Mouse (Mus musculus) midbrain, embryonic 10.5 days (tissue): ENCODE measurements around the gene Tarsl2. TPM values are rescaled to one million over a fixed set of nuclear protein-coding genes. Genes with fewer than 3 reads are reported as not detected.

ENCODE experiments used
- DNase-seq: peaks from one replicate; pipeline ENCODE4 v3.0.0-alpha.2; 2017; ENCODE audit warnings: low spot score
- H3K27ac ChIP-seq: fragments of 300-500 bp; sonication (generic); replicated peaks from 2 replicates; pipeline ENCODE4 v1.5.1; 2016; ENCODE audit warnings: mild to moderate bottlenecking
- H3K27me3 ChIP-seq: fragments of 300-500 bp; sonication (generic); 2 replicates; pipeline ENCODE4 v1.6.1; 2016; ENCODE audit warnings: low read depth, mild to moderate bottlenecking; ENCODE audit not compliant: poor library complexity, severe bottlenecking
- H3K36me3 ChIP-seq: fragments of 300-500 bp; sonication (generic); 2 replicates; pipeline ENCODE4 v1.6.1; 2016; ENCODE audit warnings: mild to moderate bottlenecking, moderate library complexity
- H3K4me1 ChIP-seq: fragments of 300-500 bp; sonication (generic); 2 replicates; pipeline ENCODE4 v1.6.1; 2016
- H3K4me3 ChIP-seq: fragments of 300-500 bp; sonication (generic); 2 replicates; pipeline ENCODE4 v1.5.1; 2016; ENCODE audit warnings: mild to moderate bottlenecking, moderate library complexity
- H3K9me3 ChIP-seq: fragments of 300-500 bp; sonication (generic); replicated peaks from 2 replicates; pipeline ENCODE4 v1.6.1; 2016; ENCODE audit warnings: mild to moderate bottlenecking
- WGBS: fragments of 180-500 bp; shearing (Covaris S2); methylation state at CpG from one replicate; pipeline ENCODE4 v1.1.7; 2016; 5-methylcytosine and 5-hydroxymethylcytosine counted together
- polyA plus RNA-seq: library from polyadenylated mRNA; unstranded; fragments of >200 nt; fragmentation: Nextera tagmentation; extraction: Ambion mirVana; gene quantifications from 2 replicates; pipeline ENCODE4 v1.2.1, GENCODE M21; 2016

Tarsl2 gene
- polyA plus RNA-seq, 1 experiment from 2014 or later: 8.0 TPM

GRCm38 (mm10) chr7:65702076-65702475 lies 57.4 kb downstream of the Tarsl2 start:
- no peaks in the 10 kb centered on the region for H3K27me3 ChIP-seq
- H3K36me3 ChIP-seq: peaks cover 58% of the 10 kb centered on the region
- no peak overlapping the region for H3K4me3 ChIP-seq
- peaks cover 6% of the 10 kb centered on the region for H3K4me1 ChIP-seq
- 90% methylated on average over 7 of the region's 7 CpGs for WGBS
- no peak for DNase-seq
- no peaks in the 10 kb centered on the region for H3K9me3 ChIP-seq
- no peak overlapping the region for H3K27ac ChIP-seq

GRCm38 (mm10) chr7:65704818-65705242 lies 60.1 kb downstream of the Tarsl2 start:
- Histone ChIP-seq H3K4me1 (peaks cover 6% of the 10 kb centered on the region), H3K36me3 (peaks cover 31% of the 10 kb centered on the region), H3K27ac (no peak overlapping the region), H3K9me3 (no peaks in the 10 kb centered on the region), H3K4me3 (peak overlapping the region; percentile 24; the same call in 1 of the 2 replicates), H3K27me3 (no peaks in the 10 kb centered on the region)
- peak; percentile 83 for DNase-seq
- WGBS: 19% methylated on average over 10 of the region's 10 CpGs

GRCm38 (mm10) chr7:65708506-65708905 lies 63.8 kb downstream of the Tarsl2 start:
- H3K27ac ChIP-seq: no peak overlapping the region
- H3K36me3 ChIP-seq: no peaks in the 10 kb centered on the region
- H3K4me3 ChIP-seq: no peak overlapping the region
- peaks cover 6% of the 10 kb centered on the region for H3K4me1 ChIP-seq
- no peaks in the 10 kb centered on the region for H3K9me3 ChIP-seq
- 81% methylated on average over 1 of the region's 1 CpGs for WGBS
- no peak for DNase-seq
- H3K27me3 ChIP-seq: no peaks in the 10 kb centered on the region

DNA sequence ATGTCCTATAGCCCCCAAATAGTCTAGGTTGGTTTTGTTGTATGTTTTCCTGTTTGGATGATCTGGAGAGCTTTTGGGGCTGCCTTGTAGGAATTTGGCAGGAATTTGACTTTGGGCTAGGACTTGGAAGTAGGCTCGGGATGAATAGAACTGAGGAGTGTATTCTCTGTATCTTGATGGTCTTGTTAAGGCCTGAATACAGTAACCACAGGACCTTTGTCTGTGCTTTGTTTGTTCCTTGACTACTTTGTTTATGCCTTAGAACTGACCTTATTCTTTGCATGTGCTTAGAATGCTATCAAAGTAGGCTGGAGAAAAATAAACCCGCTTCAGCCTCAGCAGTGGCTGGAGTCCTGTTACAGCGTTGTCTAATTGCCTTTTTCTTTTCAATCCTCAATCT lies 65.6 kb downstream of the Tarsl2 start:
- Histone ChIP-seq H3K27me3 (no peaks in the 10 kb centered on the region), H3K4me1 (peaks cover 1% of the 10 kb centered on the region; the same call in 1 of the 2 replicates), H3K36me3 (no peaks in the 10 kb centered on the region), H3K4me3 (no peak overlapping the region), H3K9me3 (no peaks in the 10 kb centered on the region), H3K27ac (no peak overlapping the region)
- 84% methylated on average over 3 of the region's 3 CpGs for WGBS
- no peak for DNase-seq

DNA sequence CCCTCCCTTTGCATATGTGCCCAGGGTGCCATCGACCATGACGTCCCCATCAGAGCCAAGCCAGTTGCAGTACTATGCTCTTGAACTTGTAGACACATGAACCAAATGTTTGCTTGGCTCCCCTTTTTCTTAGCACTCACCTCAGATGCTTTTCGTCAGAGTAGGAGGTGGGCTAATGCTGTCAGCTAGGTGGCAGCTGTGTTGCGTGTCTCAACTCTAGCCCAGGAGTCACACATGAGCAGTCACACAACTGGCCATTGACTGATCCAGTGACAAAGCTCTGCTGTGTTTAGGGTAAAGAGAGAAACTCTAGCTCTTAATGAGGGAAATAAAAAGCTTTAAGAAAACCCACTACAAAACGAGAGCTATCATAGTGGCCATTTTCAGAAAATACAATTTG lies 69.1 kb downstream of the Tarsl2 start:
- H3K9me3 ChIP-seq: no peaks in the 10 kb centered on the region
- H3K36me3 ChIP-seq: no peaks in the 10 kb centered on the region
- no peaks in the 10 kb centered on the region for H3K4me1 ChIP-seq
- H3K4me3 ChIP-seq: no peak overlapping the region
- H3K27ac ChIP-seq: no peak overlapping the region
- DNase-seq: no peak
- H3K27me3 ChIP-seq: no peaks in the 10 kb centered on the region
- 69% methylated on average over 5 of the region's 5 CpGs for WGBS

- Histone ChIP-seq H3K36me3 (no peaks in the 10 kb centered on the region), H3K27ac (no peak overlapping the region), H3K4me1 (no peaks in the 10 kb centered on the region), H3K27me3 (no peaks in the 10 kb centered on the region), H3K4me3 (no peak overlapping the region), H3K9me3 (no peaks in the 10 kb centered on the region)
- no peak for DNase-seq
- WGBS: 92% methylated on average over 4 of the region's 4 CpGs
Observed at GRCm38 (mm10) chr7:65714304-65714703, 69.6 kb downstream of the Tarsl2 start.

GRCm38 (mm10) chr7:65734024-65734423 lies 89.3 kb downstream of the Tarsl2 start:
- DNase-seq: no peak
- H3K4me3 ChIP-seq: no peak overlapping the region
- no peaks in the 10 kb centered on the region for H3K4me1 ChIP-seq
- H3K36me3 ChIP-seq: no peaks in the 10 kb centered on the region
- 95% methylated on average over 2 of the region's 2 CpGs for WGBS
- no peaks in the 10 kb centered on the region for H3K9me3 ChIP-seq
- no peak overlapping the region for H3K27ac ChIP-seq
- no peaks in the 10 kb centered on the region for H3K27me3 ChIP-seq

GRCm38 (mm10) chr7:65735261-65735660 lies 90.6 kb downstream of the Tarsl2 start:
- H3K27me3 ChIP-seq: no peaks in the 10 kb centered on the region
- H3K4me3 ChIP-seq: no peak overlapping the region
- no peak for DNase-seq
- no peaks in the 10 kb centered on the region for H3K36me3 ChIP-seq
- H3K27ac ChIP-seq: no peak overlapping the region
- no peaks in the 10 kb centered on the region for H3K9me3 ChIP-seq
- no peaks in the 10 kb centered on the region for H3K4me1 ChIP-seq
- 98% methylated on average over 3 of the region's 3 CpGs for WGBS

DNA sequence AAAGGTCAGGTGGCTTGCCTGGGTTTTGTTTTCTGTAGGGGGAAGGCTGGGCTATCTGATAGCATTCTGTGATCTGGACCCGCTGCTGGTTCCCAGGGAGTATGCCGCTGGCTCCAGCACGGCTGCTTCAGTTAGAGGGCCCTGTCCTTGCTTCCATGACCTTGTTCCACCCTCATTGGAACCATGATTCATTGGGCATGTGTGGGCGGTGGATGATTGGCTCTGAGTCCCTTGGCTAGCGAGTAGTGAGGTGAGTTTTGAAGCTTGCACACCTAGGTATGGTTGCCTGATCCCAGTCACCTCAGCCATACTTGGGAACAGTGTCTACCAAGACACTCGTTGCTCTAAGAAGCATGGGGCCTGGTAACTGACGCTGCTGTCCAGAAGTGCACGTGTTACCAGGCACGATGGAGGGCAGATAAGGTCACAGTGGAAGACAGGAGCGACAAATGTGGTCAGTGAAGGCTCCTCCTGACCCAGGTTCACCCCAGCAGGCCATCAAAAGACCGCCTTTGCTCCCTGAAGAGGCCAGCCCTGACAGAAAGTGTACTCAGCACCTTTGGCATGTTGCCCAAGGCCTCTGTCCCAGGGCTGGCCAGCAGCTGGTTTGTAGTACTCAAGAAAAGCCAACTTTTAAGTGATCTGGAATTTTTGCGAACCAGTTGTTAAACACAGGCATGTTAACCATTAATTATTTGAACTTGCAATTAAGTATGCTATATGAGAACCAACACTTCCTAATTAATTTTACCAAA lies 92.8 kb downstream of the Tarsl2 start:
- 86% methylated on average over 12 of the region's 12 CpGs for WGBS
- no peaks in the 10 kb centered on the region for H3K4me1 ChIP-seq
- H3K9me3 ChIP-seq: no peaks in the 10 kb centered on the region
- H3K4me3 ChIP-seq: no peak overlapping the region
- H3K27ac ChIP-seq: no peak overlapping the region
- H3K27me3 ChIP-seq: no peaks in the 10 kb centered on the region
- H3K36me3 ChIP-seq: no peaks in the 10 kb centered on the region
- DNase-seq: no peak

Other genes starting within 250 kb of the Tarsl2 start
- 21.7 and 25.0 TPM in 2 replicates for gene Tjp1, start 117.1 kb upstream of the Tarsl2 start, polyA plus RNA-seq
- 84.1 and 89.5 TPM in 2 replicates for gene Tm2d3, start 46.3 kb downstream of the Tarsl2 start, polyA plus RNA-seq
- 0.70 and 0.74 TPM in 2 replicates for gene Pcsk6, start 216.8 kb downstream of the Tarsl2 start, polyA plus RNA-seq